Mouse (Mus musculus) brain, embryonic 18.5 days (tissue): ENCODE measurements around the gene Gm20388.

Experiments used
- DNase-seq: peaks from one replicate; pipeline ENCODE4 v3.0.0-alpha.2; 2012; ENCODE audit warnings: low read depth, low spot score

Gm20388 gene

DNA sequence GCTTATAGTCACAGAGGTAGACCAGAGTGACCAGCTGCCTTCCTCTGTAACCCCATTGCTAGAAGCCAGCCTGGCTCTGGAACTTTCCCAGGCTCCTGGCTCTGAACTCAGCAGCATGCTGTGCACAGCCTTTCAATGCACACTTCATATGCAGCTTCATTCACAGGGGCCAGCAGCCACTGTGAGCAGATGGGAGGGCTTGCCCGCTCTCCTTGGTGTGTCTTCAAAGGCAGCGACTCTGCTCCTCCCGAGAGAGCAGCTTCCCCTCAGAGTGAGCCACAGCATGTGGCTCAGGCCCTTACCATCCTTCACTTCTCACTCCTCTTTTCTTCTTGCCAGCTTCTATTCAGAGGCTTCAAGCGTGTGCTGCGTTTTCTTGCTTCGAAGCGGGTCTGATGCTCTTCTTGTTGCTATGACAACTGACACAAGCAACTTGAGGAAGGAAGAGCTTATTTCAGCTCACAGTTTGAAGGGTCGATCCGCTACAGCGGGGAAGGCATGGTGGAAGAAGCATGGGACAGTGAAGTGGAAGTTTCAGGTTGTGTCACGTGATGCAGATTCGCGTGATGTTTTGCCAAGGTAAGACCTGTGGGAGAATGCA is 4293.5 kb downstream of the Gm20388 start:
- no peak for DNase-seq

GRCm38 (mm10) chr8:124212148-124212547 is 4301.5 kb downstream of the Gm20388 start:
- no peak for DNase-seq

- DNase-seq = no peak
These were observed 4306.3 kb downstream of the Gm20388 start for GRCm38 (mm10) chr8:124216951-124217350.

- DNase-seq = no peak
These were observed 4319.2 kb downstream of the Gm20388 start for GRCm38 (mm10) chr8:124229883-124230282.

GRCm38 (mm10) chr8:124230496-124231175 is 4320.0 kb downstream of the Gm20388 start:
- no peak for DNase-seq

- DNase-seq = peak; percentile 70
These were observed 4320.5 kb downstream of the Gm20388 start, which contains the start of gene Galnt2 for GRCm38 (mm10) chr8:124231176-124231484. Galnt2 (plus strand) TSS chr8:124231391.

GRCm38 (mm10) chr8:124231485-124232279 is 4321.0 kb downstream of the Gm20388 start:
- DNase-seq = no peak

DNA sequence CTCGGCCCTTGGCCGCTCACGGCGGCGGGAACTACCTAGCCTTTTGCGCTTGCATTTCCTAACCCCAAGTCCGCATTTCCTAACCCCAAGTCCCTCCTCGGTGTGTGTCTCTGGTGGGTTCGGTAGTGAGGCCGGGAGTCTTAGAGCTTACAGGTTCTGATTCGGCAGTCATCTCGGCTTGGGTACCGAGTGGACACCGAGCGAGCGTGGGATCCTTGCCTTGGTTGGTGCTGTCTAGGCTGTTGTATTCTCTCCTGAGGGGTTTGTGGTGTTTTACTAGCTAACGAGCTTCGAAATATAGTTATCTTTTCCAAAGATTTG is 4321.6 kb downstream of the Gm20388 start:
- no peak for DNase-seq

DNA sequence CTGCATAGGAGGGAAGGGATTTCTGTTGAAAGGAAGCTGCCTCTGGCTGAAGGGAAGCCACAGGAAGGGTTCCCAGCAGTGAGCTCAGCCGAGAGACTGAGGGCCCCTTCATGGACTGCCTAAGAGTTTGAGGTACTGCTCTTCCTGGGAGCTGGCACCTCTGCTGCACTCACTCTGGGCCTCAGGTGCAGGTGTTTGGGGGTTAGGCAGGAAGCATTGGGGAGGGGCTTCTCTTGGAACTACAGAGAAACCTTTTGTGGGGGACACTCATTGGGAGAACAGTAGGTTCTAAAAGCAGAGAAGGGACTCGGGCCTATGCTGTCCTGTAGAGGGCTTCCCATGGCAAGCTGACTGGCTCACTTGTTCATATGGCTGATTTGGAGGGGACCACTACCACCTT is 4323.9 kb downstream of the Gm20388 start:
- DNase-seq = no peak

DNA sequence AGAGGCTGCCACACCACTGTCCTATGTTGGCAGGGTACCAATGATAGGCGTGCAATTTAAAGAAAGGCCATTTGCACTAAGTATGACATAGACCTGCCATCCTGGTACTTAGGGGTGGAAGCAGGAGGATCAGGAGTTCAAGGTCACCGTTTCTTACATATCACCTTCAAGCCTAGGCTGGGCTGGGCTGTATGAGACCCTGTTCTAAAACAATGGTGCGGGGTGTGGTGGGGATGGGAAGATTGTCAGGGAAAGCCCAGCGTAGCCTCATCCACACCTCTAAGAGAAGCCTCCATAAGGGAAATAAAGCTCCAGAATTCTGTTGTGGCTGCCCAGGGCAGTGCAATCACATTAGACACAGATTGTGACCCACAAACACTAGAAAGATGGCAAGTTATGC is 4324.9 kb downstream of the Gm20388 start:
- DNase-seq = no peak

- DNase-seq = no peak
These were observed 4328.7 kb downstream of the Gm20388 start for GRCm38 (mm10) chr8:124239350-124239749.

GRCm38 (mm10) chr8:124240932-124241331 is 4330.3 kb downstream of the Gm20388 start:
- DNase-seq = no peak

DNA sequence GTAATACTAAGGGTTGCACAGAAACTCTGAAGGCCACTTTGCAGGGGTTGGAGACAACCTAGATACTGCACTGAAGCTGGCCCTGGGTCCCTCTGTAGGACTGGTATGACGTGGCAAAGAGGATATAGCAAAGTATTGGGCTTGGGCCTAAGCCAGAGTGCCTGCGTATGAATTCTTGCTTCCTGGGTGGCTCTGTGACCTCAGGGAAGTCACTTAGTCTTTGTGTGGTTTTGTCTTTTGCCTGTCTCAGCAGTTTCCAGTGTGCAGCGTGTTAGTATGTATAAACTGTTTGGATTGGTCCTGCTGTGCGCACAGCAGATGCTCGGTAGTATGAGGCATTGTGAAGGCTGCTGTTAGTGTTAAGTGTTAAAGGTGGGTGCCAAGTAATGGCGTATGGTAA is 4331.6 kb downstream of the Gm20388 start:
- DNase-seq = no peak

DNA sequence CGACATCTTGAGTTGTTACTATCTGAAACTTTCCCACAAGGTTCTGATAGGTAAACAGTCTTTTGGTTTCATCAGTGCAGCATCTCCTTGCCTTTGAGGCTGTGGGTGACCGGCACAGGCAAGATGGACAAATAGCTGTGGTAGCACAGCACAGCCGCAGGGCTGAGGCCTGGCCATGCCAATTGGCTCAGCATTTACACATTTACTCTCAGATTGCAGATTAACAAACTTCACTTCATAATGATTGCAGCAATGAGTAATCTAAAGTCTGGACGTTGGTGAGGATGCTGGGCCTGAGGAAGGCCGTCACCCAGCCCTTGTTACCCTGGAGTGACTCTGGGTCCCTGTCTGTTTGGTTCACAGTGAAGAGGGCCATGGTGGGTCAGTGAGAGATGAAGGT is 4332.3 kb downstream of the Gm20388 start:
- DNase-seq = no peak

- DNase-seq = no peak
These were observed 4336.9 kb downstream of the Gm20388 start for GRCm38 (mm10) chr8:124247581-124247980.

DNA sequence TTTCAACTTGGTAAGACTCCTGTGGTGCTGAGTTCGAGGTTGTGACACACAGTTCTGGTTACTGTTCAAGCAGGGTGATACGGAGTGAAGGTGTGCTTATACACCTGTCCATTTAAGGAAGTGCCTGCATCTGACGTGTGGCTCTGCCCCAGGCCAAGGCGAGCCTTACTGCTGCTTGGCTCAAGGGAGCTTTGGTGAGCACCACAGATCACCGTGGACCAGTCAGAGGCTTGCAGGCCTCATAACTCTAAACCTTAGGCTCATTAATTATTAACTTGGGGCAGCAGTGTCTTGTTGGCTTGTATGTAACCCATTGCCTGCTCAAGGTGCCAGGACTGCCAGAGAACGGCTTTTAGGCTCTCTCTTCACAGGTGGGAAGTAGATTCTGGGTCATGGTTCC is 4338.0 kb downstream of the Gm20388 start:
- no peak for DNase-seq

DNA sequence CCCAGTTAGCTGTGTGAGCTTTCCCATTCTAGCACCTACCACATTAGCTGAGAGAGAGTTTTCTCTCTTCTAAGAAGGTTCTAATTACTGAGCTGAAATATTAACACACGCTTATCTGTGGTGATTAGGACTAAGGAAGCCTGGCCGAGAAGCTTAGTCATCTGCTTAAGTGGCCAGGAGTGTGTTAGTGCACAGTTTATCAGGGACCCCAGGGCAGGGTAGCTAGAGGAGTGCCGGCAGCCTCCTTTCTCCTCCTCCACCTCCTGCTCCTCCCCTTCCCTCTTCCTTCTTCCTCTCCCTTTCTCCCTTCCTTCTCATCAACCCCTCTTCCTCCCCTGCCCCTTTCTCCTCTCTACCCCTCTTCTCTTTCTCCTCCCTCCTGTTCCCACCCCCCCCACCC is 4339.6 kb downstream of the Gm20388 start:
- DNase-seq = no peak

DNA sequence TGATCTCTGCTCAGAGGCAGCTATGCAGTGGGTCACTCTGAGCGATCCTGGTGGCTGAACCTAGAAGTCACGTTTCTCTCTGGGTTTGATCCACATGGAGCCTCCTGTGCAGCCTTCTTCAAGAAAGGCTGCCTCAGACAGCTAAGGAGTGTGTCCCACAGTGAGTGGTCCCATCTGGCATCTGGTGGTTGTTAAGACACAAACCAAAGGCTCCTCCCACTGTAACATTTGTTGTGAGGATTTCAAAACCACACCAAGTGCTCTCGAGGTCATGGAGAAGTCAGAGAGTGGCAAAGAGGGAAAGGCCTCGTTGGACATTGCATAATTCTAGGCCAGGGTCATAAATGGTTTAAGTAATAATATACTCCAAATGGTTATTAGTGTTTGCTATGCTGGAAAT is 4340.1 kb downstream of the Gm20388 start:
- no peak for DNase-seq

DNA sequence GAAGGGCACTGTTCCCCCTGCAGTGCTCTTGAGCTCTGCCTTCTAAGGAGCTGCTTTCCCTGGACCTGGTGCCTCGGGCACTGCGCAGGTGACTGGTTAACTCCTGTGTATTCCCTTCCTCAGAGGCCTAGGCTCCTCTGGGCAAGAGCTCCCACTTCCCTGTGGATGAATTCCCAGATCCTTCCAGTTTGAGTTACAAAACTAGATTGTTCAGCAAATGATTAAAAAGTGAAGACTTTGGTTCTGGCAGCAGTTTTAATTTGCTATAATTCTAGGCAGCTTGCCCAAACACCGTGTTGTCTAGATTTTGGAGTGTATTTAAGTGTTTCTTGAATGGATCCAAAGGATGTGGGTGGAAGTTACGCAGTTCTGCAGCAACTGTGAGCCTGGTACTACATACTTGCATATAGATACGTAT is 4341.9 kb downstream of the Gm20388 start:
- no peak for DNase-seq

GRCm38 (mm10) chr8:124253939-124254338 is 4343.3 kb downstream of the Gm20388 start:
- DNase-seq = no peak

DNA sequence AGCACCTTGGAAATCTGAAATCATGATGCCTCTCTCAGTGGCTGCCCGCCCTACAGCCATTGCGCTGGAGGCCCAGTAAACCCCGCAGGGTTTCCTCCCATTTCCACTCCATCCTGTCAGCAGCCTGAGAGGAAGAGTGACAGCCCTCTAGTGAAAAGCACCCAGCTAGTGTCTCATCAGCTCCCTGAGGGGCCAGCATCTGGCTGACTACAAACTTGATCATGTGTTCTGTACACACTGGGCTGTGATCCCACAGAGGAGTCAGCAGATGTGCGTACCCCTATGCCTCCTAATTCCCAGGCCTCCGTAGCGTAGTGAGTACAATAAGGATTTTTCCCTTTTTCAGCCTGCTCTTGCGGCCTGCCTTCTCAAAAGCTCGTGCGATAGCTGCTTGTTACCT is 4346.2 kb downstream of the Gm20388 start:
- DNase-seq = no peak

DNA sequence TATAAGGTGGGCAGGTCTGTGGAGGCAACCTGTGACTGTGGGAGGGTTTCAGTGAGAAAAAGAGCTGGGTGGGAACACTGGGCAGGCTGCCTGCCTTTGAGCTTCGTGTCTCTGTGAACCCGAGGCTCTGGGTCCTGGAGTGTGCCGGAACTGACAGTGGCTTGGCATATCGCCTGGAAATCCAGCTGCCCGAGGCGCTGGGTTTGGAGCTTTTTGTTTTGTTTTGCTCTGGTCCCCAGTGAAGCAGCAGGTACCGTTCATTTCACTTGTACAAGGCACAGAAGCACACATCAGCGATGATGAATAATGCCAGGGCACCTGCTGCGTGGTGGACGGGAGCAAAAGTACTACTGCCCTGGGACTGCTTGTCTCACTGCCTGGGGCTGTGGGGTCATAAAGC is 4346.7 kb downstream of the Gm20388 start:
- no peak for DNase-seq

DNA sequence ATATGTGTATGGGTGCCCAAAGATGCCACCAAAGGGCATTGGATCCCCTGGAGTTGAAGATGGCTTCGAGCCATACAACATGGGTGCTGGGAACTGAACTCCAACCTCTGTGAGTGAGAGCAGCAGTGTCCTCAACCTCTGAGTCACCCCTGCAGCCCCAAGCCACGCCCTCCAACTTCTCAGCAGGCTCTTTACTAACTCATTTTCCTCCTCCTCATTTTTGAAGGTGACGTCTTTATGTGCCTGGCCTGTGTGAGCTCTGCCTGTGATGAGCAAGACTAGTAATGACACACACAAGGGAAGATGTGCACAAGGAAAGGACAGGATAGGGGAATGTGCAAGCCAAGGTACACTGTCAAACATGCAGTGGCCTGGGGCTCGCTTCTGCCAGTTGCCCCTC is 4348.5 kb downstream of the Gm20388 start:
- DNase-seq = no peak
